Mouse (Mus musculus): ENCODE measurements at regions not wholly inside any gene's neighbourhood (a gene's known extent, or its start where the extent isn't known, plus 50 kb on each side); places are given as distances from the start of the nearest gene placed in this dataset.

- TF ChIP-seq CTCF (IDR thresholded peaks at IDR 0.05; ENCODE audit: insufficient read depth, low read depth, low read length) (no peak), POLR2A (IDR thresholded peaks at IDR 0.05; ENCODE audit: insufficient read depth, low read depth, low read length) (no peak)
Measured at GRCm38 (mm10) chr6:31693047-31693446, 129.3 kb upstream of the Podxl start.

Data from olfactory bulb, adult 2 months (tissue).